Mouse (Mus musculus) kidney, postnatal 0 days (tissue): Measurements from ENCODE around the gene Zfp526. TPM values are rescaled to one million over a fixed set of nuclear protein-coding genes. Genes with fewer than 3 reads are reported as not detected.

Experiments
- ATAC-seq: fragments of 200-750 bp; cut with Nextera tagmentation; replicated peaks from 2 replicates; pipeline ENCODE4 v1.8.0; 2017; ENCODE audit warnings: low read depth, moderate number of reproducible peaks, moderate TSS enrichment, moderate library complexity; ENCODE audit not compliant: low FRiP score
- DNase-seq: peaks from one replicate; pipeline ENCODE4 v3.0.0-alpha.2; 2016; ENCODE audit warnings: low spot score
- H3K27ac ChIP-seq: fragments of 300-500 bp; sonication (generic); 2 replicates; pipeline ENCODE4 v1.5.1; 2014; ENCODE audit warnings: mild to moderate bottlenecking
- H3K27me3 ChIP-seq: fragments of 300-500 bp; sonication (generic); 2 replicates; pipeline ENCODE4 v1.6.1; 2014; ENCODE audit warnings: low read length, mixed read lengths; ENCODE audit not compliant: insufficient read depth
- H3K36me3 ChIP-seq: fragments of 300-500 bp; sonication (generic); 2 replicates; pipeline ENCODE4 v1.6.1; 2014; ENCODE audit warnings: low read length, mixed read lengths; ENCODE audit not compliant: insufficient read depth
- H3K4me1 ChIP-seq: fragments of 300-500 bp; sonication (generic); replicated peaks from 2 replicates; pipeline ENCODE4 v1.6.1; 2014; ENCODE audit warnings: antibody characterized with exemption, low read length, mixed read lengths; ENCODE audit not compliant: insufficient read depth
- H3K4me2 ChIP-seq: fragments of 300-500 bp; sonication (generic); 2 replicates; pipeline ENCODE4 v1.6.1; 2014; ENCODE audit warnings: mild to moderate bottlenecking, low read length, moderate library complexity, mixed read lengths
- H3K4me3 ChIP-seq: fragments of 300-500 bp; sonication (generic); replicated peaks from 2 replicates; pipeline ENCODE4 v1.5.1; 2014; ENCODE audit warnings: low read depth, low read length
- H3K9ac ChIP-seq: fragments of 300-500 bp; sonication (generic); 2 replicates; pipeline ENCODE4 v1.6.1; 2014; ENCODE audit warnings: low read depth, low read length
- H3K9me3 ChIP-seq: fragments of 300-500 bp; sonication (generic); replicated peaks from 2 replicates; pipeline ENCODE4 v1.6.1; 2016; ENCODE audit warnings: low read length, inconsistent platforms, mixed read lengths
- CTCF ChIP-seq: IDR thresholded peaks from 2 replicates; pipeline ENCODE4 v1.5.1; 2016; ENCODE audit warnings: antibody characterized with exemption, low read depth, mild to moderate bottlenecking, moderate library complexity
- WGBS: fragments of 180-500 bp; shearing (Covaris S2); extraction: QIAGEN DNeasy Blood & Tissue Kit; methylation state at CpG from one replicate; pipeline ENCODE4 v1.1.7; 2014; 5-methylcytosine and 5-hydroxymethylcytosine counted together
- polyA plus RNA-seq: library from polyadenylated mRNA; unstranded; fragments of >200 nt; fragmentation: Nextera tagmentation; extraction: Ambion mirVana; gene quantifications from 2 replicates; pipeline ENCODE4 v1.2.1, GENCODE M21; 2015

The Zfp526 gene
- polyA plus RNA-seq, 1 experiment from 2014 or later = 1.9 TPM

- Histone ChIP-seq H3K4me2 (peak overlapping the region; percentile 87), H3K4me3 (peak overlapping the region; percentile 64), H3K36me3 (no peaks in the 10 kb centered on the region), H3K27me3 (no peaks in the 10 kb centered on the region), H3K9me3 (no peaks in the 10 kb centered on the region), H3K4me1 (peaks cover 15% of the 10 kb centered on the region), H3K9ac (peak overlapping the region; percentile 74), H3K27ac (peak overlapping the region; percentile 79)
- ATAC-seq = 0 out of 2 replicates have a peak, but pooled peaks have one; percentile 11
- TF ChIP-seq CTCF = 0 out of 2 replicates have a peak, but pooled peaks have one; percentile 6
- WGBS = 1% methylated on average over 53 of the region's 53 CpGs
- DNase-seq = peak; percentile 66
Observed at GRCm38 (mm10) chr7:25218705-25219415, 2.4 kb upstream of the Zfp526 start.

DNA sequence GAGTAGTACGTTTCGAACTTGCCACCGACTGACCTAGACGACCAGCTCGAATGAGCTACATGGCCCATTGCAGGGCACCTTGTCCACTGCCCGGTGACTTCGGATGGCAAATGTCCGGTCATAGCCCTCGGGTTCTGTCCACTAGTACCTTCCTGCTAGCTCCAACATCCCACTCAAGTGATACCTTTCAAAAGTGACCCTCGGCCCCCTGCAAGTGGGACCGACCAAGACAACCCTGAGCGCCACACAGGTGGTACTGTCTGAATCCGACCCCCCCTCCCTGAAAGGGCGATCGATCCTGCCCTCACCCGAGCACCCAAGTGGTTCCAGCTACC, 1.8 kb upstream of the Zfp526 start:
- peak overlapping the region; percentile 64 for H3K4me3 ChIP-seq
- ATAC-seq = no peak; the same call in 1 of the 2 replicates
- WGBS = under 1% methylated on average over 16 of the region's 16 CpGs

GRCm38 (mm10) chr7:25219756-25220456, 1.3 kb upstream of the Zfp526 start:
- no peaks in the 10 kb centered on the region for H3K9me3 ChIP-seq
- H3K4me1 ChIP-seq = peaks cover 15% of the 10 kb centered on the region
- peak; percentile 97 for DNase-seq
- H3K4me2 ChIP-seq = peak overlapping the region; percentile 87
- H3K27me3 ChIP-seq = no peaks in the 10 kb centered on the region
- H3K9ac ChIP-seq = peak overlapping the region; percentile 74
- H3K4me3 ChIP-seq = peak overlapping the region; percentile 64
- 3% methylated on average over 31 of the region's 31 CpGs for WGBS
- peak; percentile 74 for ATAC-seq
- H3K36me3 ChIP-seq = peaks cover 7% of the 10 kb centered on the region; the same call in 1 of the 2 replicates
- peak overlapping the region; percentile 83 for H3K27ac ChIP-seq
- TF ChIP-seq CTCF = no peak

More for the DNA sequence above, 1.8 kb upstream of the Zfp526 start:
- Histone ChIP-seq H3K9ac (peak overlapping the region; percentile 74), H3K4me2 (peak overlapping the region; percentile 87), H3K27ac (peak overlapping the region; percentile 79), H3K27me3 (no peaks in the 10 kb centered on the region), H3K9me3 (no peaks in the 10 kb centered on the region), H3K36me3 (0 out of 2 replicates have a peak, but pooled peaks cover 5% of the 10 kb centered on the region), H3K4me1 (peaks cover 15% of the 10 kb centered on the region)
- no peak for DNase-seq
- TF ChIP-seq CTCF = no peak

DNA sequence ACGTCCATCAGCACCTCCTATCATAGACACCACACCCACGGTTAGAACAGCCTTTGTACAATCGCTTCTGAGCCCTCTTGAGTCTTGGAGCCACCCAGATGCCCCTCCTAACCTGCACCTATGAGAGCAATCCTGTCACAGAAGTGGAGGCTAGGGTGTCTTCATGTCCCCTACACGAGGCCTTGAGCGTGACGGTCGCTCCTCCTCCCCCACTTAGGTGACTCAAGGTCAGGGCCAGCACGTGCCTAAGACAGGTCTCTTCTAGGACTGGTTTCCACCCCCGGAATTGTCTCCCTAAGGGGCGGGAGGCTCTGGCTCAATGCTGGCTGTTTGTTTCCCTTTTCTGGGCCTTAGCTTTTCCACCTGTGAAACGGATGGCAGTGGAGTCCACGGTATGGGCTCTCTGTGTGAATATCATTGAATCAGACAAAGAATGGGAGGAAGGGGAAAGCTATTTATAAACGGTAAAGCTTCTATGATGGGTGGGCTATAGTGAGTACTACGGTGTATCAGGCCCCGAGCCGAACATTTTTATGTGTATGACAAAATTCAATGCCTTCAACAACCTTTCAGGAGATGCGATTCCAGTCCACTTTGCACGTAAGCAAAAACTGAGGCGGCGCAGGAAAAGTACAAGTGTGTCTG, 646 bp upstream of the Zfp526 start, which contains the start of gene Dedd2:
Dedd2 (minus strand) TSS at position 159 of the 645 bp plus-strand sequence.
- peaks cover 13% of the 10 kb centered on the region; the same call in 1 of the 2 replicates for H3K36me3 ChIP-seq
- peak within 1 kb of the TSS; percentile 87 for H3K4me2 ChIP-seq
- H3K27me3 ChIP-seq = no peaks in the 10 kb centered on the region
- peak within 1 kb of the TSS; percentile 64 for H3K4me3 ChIP-seq
- H3K9ac ChIP-seq = peak within 1 kb of the TSS; percentile 74
- no peaks in the 10 kb centered on the region for H3K9me3 ChIP-seq
- 4% methylated on average over 20 of the region's 20 CpGs for WGBS
- no peak for ATAC-seq
- peaks cover 15% of the 10 kb centered on the region for H3K4me1 ChIP-seq
- peak within 1 kb of the TSS; percentile 83 for H3K27ac ChIP-seq
- DNase-seq = peak; percentile 19
- TF ChIP-seq CTCF = no peak

DNA sequence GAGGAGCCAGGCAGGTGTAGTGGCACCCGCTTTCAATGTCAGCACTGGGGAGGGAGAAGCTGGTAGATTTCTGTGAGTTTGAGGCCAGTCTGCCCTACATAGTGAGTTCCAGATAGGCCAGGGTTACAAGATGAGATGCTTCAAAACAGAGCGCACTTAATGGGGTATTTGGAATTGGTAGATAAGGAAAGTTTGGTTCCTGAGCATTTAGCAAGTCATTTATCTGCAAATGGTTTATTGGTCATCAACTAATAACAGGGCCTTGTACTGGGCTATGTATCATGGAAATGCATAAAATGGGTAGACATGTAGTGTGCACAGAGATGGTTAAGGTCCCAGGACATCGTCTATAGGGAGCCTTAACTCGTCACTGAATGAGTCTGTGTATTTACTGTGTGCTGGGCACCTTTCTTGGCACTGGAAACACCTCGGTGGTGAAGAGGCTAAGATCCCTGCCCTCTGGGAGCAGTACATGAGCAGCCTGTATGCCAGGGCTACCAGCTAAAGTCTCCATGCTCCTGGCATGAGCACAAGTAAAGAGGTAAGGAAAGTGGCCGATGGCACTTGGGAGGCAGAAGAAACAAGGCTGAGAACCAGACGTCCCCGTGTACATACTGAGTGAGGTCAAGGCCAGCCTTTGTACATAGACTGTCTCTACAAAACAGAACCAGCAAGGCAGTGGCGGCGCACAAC, 1.2 kb downstream of the Zfp526 start:
- Histone ChIP-seq H3K9ac (peak overlapping the region; percentile 52; the same call in 1 of the 2 replicates), H3K27ac (no peak overlapping the region)

More for the DNA sequence above, 1.2 kb downstream of the Zfp526 start:
- 86% methylated on average over 10 of the region's 10 CpGs for WGBS
- no peaks in the 10 kb centered on the region for H3K9me3 ChIP-seq
- H3K4me1 ChIP-seq = peaks cover 15% of the 10 kb centered on the region
- H3K36me3 ChIP-seq = peaks cover 31% of the 10 kb centered on the region
- no peak for ATAC-seq
- H3K4me2 ChIP-seq = peak overlapping the region; percentile 87
- DNase-seq = no peak
- TF ChIP-seq CTCF = no peak
- peak overlapping the region; percentile 64 for H3K4me3 ChIP-seq
- no peaks in the 10 kb centered on the region for H3K27me3 ChIP-seq
